Mouse (Mus musculus) left cerebral cortex, adult 18-20 months (tissue): Measurements from ENCODE around the gene Gm4952. TPM values are rescaled to one million over a fixed set of nuclear protein-coding genes. Genes with fewer than 3 reads are reported as not detected.

Source experiments
- DNase-seq, 2 experiments: peaks; one replicate each; pipeline ENCODE4 v3.0.0; 2021 to 2022; ENCODE audit warnings: low spot score in 2 of 2, mixed read lengths in 1 of 2
- long read RNA-seq, 2 experiments: library from polyadenylated mRNA; stranded (forward); transcript quantifications; one replicate each; pipeline ENCODE4 v2.0.0; 2021
- total RNA-seq, 2 experiments: library from RNA; stranded (reverse); gene quantifications; 2 replicates each; pipeline ENCODE4 v1.2.3; 2021

The Gm4952 gene
- not detected for total RNA-seq
- long read RNA-seq, experiment 1 = 0 reads
- long read RNA-seq, experiment 2 = 0 reads

DNA sequence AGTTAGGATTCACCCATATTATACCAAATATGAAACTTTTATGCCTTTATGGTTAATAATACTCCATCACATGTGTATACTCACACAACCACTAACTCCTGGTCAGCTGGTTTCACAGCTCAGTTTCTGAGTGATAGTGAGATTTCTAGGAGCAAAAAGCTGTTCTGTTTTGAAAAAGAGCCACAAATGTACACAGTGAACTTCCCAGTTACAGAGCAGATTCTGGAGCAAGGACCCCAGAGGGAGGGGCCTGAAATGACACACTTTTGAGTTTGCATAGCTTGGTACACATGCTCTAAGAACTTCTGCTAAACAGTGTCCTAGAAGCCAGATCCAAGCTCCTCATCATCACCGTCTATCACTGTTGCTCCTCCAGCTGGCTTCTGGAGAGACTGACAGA is at the start of gene Gm4952:
Gm4952 (plus strand) TSS at position 301 of the 400 bp plus-strand sequence.
- no peak for DNase-seq

DNA sequence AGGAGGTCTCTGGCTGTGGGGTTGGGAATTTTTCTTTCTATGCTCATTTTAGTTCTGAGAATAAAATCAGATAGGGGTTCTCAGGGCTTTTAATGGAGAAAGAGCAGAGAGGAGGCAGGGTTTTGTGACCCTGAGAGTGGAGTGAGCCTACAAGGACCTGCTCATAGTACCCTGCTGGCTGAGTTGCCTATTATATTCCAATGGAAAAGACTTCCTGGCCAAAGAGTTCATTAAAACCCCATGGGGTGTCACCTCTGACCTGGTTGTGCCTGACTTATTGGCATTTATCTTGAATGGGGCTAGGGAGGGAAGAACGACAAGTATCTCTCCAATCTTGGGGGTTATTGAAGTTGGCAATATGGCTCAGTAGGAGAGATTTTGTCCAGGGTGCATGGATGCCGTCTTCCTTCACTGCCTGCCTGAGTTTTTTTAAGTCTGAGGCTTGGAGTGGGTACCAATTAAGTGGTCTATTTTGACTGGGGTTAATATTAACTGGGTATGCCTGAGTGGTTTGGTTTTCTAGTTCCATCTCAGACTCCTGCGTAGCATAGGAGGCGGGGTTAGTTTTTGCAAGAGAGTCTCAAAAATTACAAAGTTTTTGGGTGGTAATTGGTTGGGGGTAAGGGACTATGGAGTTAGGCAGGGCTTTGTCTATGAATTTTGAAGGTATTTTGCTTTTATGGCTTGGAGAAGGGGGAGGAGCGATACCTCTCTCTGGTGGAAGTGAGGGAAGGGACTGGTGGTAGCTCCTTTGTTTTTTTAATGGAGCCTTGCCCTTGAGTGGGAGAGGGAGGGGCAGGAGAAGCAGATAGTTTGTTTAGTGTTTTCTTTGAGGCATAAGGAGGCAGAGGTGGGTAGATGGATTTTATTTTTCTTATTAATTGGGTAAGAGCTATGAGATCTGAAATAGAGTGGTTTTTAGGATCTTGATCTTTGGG is 49.5 kb upstream of the Gm4952 start:
- DNase-seq = no peak

DNA sequence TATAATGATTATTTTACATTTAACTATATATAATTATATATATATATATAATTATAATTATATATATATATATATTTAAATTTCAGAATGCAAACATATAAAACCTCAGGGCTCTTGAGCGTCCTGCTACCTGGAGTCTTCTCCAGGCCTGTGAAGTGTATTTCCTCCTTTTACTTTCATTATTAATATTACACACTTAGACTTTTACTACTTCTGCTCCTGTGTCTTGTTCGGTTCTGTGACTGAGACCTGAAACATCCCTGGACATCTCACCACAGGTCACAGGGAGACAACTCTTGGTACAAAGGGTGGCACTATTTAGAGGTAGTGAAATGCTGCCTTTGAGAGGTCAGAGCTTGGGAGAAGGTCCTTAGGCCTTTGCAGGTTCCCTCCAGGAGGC is 43.5 kb upstream of the Gm4952 start:
- no peak for DNase-seq

DNA sequence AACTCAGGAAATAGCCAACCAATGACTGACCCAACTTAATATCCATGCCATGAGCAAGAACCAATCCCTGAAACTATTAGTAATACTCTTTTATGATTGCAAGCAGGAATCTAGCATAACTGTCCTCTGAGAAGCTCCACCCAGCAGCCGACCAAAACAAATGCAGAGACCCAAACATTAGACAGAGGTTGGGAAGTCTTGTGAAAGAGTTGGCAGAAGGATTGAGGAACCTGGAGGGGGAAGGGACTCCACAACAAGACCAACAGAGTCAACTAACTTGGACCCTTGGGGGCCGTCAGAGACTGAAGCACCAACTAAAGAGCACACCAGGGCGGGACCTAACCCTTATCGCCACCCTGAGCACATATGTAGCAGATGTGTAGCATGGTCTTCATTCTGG is 41.6 kb upstream of the Gm4952 start:
- DNase-seq = no peak

DNA sequence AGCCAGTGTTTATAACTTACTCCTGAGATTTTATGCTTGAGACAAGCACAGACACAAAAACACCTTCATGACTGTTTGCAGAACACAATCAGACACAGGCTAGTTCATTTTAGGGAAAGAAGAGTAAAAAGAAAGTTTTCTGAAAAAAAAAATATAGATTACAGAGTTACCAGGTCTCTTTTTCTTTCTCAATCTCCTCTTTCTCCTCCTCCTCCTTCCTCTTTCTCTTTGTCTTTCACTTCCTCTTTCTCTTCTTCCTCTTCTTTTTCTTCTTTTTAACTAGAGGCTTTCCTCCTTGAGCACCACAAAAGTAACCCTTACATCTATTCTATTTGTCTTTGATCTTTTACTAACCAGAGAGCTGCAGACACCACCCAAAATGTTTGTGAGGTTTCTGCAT is 35.6 kb upstream of the Gm4952 start:
- DNase-seq = no peak

DNA sequence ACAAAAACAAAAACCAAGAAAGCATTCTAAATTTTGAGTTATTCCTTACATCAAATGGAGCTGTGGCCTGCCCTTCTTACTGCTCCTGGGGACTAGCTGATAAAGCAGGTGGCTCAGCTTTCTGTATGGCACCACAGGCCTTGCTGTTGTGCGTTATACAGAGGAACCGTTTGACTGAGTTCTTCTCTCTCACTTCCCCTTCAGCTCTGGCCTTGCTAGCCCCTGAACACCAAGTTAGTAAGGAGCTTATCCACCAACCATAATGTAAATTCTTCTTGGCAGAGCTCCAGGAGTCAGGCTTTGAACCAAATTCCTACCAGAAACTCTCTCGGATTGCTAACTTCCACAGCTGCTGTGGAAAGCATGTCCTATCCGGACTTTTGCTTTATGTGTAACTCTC is 32.8 kb upstream of the Gm4952 start:
- no peak for DNase-seq

DNA sequence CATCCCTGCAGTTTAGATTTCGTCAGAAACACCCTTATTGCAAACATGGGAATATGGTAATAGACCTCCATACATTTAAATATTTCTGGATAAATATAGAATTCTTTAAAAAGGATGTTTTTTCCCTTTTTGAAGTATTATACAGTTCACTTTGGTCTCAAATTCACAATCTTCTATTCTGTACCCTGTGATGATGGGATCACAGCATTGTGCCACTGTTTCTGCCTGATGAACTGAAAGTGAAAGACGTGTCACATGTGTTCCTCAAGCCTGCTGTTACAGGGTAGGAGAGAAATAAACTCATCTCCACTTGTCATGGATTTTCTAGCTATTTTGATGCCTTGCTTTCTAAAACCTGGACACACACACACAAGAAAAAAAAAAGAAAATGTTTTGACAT is 28.9 kb upstream of the Gm4952 start:
- no peak for DNase-seq

DNA sequence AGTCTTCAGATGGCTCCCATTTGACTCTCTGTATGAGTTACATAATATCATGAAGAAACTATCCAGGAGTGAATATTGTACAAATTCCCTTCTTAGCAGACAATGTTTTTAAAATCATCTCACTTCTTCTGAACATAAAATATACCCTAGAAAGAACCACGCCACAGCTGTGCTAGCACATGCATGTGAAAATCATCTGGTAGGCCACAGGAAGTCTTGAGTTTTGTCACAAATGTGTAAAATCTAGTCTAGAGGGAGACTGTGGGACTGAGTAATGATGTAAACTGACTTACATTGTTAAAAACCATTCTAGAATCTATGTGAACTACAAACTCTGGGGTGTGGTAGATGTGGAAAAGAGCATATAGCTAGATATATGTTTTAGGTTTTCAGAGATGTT is 28.1 kb upstream of the Gm4952 start:
- no peak for DNase-seq

DNA sequence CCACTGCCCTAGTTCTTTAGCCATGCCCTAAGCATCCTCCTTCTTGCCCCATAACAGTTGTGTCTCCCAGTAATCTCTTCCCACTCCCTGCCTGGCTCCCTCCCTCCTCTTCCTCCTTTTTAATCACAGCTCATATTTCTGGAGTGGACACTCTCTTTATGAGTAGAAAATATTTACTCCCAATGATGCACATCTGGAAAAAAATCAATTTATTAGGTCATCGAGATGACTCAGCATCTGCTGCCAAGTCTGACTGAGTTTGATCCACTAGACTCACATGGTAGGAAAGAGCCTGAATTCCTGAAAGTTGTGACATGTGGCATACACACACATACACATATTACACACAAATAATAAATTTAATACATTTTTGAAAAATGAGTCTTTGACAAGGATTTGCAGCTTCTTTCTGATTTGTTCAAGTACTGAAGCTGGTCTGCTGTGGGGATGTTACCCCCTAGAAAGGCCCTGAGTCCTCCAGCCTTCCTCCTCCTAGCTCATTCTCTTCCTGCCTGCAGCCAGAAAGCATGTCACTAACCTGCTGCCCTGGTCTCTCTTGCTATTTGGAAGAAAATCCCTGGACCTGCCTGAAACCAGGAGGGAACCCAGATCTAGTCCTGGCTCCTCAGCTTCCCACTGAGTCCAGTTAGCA is 27.0 kb upstream of the Gm4952 start:
- no peak for DNase-seq

DNA sequence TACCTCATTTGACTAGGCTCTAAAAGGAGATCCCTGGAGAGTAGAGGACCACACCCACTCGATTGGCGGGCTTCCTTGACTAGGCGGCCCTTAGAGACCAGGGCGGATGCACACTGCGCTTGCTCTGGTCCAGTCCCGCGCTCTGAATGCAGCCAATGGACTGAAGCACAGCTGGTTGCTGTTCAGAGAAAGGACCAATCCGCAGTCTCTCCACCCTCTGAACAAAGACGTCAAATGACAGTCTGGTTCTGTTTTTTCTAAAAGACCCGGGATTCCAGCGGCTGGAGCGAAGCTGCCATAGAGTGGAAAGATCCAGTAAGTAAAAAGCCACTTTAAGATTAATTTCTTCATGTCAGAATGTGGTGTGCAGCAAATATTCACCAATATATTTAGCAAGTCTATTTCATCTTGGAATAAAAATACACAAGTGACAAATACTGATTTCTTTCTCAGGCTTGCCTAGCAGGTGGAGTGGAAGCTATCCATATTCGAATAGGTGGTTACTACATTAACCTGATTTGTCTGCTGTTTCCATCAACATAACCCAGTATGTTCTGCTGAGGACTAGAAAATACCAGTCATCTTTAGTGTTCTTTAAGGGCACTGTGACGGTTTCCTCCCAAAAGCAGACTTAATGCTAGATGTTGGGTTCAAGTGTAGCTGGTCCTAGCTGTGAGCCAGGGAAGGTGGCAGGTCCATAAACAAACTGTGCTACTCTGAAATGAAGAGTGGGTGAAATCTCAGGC is 26.3 kb upstream of the Gm4952 start:
- peak; percentile 55 to 69 for DNase-seq

DNA sequence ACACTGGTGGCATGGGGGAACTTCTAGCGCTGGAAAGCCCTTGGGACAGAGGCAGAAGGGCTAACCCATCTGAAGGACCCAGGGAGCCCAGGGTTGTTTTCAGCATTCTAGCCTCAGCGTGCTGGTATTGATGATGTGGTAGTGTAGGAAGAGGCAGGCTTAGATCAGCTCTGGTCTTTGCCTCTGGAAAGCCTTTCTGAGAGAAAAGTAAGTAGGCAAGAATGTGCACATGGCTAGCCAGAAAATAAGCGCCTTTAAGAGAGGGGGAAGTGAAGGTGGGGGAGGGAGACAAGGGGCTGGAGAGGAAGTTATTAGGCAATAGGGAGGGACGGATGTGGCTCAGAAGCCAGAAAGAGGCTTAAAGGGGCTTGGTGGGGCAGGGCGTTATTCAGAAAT is 25.8 kb upstream of the Gm4952 start:
- DNase-seq = no peak

DNA sequence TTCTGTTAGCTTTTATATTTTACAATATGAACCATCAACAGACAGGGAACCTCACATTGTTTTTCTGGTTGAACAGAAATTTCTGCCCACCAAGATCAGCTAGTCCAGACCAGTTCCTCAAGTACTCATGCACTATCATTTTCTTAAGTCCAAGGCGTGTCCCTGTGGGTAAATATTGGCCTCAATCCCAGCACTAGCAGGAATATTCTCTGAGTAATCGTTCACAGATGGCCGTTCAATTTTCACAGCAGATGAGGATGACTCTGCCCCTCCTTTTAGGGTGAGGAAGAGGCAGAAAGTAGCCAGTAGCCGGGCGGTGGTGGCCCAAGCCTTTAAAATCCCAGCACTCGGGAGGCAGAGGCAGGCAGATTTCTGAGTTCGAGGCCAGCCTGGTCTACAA is 24.7 kb upstream of the Gm4952 start:
- DNase-seq = no peak

DNA sequence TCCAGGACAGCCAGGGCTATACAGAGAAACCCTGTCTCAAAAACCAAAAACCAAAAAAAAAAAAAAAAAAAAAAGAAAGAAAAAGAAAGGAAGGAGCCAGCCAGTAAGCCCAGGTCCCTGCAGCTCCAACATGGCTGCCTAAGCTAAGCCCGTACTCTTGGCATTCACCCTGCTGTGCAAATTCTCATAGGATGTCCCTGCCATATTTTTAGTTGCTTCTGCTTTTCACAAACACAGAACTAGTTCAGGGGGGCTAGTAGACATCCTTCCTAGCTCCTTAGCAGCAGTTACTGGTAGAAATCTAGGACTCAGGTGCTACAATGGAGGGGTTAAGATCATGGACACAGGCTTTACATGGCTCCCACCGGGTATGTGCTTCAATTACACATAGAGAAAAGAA is 24.3 kb upstream of the Gm4952 start:
- DNase-seq = no peak

DNA sequence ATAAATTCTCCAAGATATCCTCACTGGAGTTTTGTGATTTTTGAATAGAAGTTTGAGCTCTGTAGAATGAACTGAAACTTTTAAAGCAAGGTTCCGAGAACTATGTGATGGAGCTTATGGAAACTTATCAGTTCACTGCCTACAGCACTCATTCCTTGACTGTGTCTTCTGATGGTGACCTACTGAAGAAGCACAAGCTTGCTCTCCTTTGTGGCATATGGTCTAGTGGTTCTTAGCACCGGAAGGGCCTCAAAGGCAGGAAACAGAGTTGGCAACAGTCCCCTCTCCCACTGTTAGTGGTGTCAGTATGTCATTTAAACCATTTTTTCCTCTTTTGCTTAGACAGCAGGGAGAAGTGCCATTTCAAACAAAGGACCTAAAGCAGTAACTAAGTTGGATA is 23.1 kb upstream of the Gm4952 start:
- no peak for DNase-seq

DNA sequence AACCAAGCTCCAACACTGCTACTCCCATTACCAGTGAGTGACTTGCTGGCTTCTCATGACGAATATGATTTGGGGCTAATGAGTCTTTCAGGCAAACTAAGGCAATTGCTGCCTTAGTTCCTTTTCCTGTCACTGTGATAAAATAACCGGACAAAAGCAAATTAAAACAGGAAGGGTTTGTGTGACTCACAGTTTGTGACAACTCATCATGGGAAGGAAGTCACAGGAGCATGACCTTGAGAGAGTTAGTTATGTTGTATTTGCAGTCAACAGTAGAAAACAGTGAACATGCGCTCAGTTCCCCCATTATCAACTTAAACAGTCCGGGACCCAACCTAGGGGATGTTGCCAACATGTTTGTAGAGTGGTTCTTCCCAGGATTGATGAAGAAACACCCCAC is 14.5 kb upstream of the Gm4952 start:
- no peak for DNase-seq

DNA sequence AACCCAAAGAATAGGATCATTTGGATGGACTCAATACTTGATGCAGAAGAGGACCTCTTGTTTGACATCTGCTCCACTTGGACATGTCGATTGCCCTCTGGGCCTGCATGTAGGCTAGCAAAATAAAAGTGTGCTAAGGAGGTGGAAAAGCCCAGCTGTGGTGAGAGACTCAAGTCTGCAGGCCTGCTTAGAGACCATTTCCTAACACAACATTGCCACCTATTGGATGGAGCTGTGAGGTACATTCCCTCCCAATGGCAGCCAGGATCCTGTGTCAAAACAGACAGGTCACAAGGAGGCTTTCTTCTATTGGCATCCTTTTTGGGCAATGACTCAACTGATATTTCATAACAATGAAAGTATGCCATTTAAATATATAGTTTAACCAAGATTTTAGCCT is 7.9 kb upstream of the Gm4952 start:
- DNase-seq = peak; percentile 69 to 73

DNA sequence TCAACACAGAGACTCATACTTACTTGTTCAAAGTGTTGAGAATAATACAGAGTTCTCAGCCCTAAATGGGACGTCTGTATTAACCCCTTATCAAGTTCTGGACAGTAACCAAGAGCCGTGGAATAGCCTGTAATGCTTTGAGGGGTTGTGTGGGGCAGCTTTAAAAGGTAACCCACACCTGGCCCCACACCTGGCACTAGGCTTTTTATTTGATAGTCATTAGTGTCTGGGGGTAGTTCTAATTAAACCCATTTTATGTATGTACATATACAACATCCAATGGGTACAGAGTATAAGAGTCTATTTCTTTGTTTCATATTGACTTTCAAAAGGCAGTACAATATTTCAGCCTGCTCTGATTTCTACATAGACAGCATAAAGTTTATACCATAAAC is 4.6 kb upstream of the Gm4952 start:
- no peak for DNase-seq

DNA sequence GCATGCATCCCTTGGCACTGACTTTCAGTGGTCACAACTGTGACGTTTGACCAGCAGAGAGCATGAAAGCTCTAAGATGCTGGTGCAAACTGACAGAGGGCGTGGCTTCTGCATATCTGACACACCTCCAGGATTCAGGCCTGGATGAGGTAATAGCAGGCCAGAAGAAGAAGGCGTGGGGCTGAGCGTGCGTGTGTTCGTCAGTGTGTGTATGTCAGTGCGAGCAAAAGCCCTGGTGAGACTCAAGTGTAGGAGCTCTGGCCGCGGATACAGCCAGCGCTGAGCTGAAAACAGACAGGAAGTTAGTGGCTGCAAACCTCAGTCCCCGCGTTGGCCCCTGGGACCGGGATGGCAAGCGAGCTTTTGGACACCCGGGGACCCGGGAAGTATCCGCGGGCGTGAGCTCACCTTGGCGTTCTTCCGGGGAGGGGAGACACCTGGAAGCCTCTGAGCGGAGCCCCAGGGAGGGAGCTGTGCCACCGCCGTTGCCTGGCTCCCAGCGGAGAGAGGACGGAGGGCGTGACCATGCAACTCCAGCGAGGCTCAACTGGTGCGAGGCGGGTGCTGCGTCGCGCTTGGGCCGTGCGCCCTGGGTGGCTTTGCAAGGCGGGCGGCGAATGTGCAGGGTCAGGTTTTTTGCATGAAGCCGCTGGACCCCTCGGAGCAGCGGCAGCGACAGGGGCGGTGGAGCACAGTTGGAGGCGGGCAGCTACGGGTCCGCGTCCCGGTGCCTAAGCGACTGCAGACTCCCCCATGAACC is 4.1 kb upstream of the Gm4952 start:
- peak; percentile 39 to 55 for DNase-seq

DNA sequence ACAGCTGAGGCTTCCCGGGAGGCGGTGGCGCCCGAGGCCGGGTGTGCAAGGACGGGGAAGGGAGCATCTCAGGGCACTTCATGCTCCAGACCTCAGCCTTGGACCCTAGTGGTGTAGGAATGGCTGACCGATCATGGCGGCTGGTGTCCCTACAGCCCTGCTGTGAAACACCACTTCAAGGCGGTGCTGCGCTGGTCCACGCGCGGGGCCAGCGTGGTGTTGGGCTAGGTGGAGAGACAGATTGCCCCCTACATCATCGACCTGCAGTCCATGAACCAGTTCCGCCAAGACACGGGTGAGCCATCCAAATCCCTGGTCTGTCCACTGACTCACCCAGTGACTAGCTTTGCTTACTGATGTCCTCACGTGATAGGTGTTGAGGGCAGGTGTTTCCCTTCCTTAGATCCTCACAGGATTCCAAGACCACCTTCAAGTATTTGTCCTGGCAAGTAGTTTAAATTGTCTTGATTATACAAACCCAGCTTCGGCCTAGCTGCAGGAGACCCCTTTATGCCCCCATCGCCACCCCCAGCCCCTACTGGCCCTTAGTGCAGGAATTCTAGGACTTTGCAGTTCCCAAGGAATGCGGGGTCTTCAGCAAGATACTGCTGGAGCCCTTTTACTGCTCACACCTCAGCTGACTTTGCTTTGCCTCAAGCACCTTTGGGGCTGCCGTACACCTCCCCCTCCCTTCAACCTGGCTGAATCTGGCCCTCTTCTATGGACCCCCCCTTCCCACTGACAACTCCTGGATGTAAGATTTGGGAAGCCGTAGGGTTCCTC is 3.3 kb upstream of the Gm4952 start:
- peak in 1 of 2 experiments; percentile 7 for DNase-seq

DNA sequence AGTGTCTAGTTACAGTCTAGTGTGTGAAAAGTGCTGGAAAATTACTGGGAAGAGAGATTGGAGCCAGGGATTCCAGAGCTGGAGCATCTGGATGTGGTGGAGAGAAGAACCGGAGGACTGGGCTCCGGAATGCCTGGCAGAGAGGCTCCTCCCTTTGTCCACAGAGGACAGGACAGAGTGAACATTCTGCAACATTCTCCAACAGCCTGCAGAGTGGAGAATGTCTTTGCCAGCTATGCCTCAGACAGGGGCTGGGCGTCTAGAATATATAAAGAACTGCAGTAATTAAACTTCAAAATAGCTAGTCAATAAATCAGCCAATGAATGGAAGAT is 2.7 kb upstream of the Gm4952 start:
- DNase-seq = peak; percentile 20 to 33
